Mouse (Mus musculus): ENCODE measurements around the gene Piwil1.

Piwil1 gene

GRCm38 (mm10) chr5:128702224-128702623, at the start of gene Piwil1:
TSS of gene Piwil1 (plus strand) at chr5:128702524.
- ChIA-PET CTCF (interaction anchor here in 1 of 4 experiments (1.1 kb wide), 1 partner anchor 10 kb away, joined by 3 read pairs; no protein-coding TSS in a partner anchor), POLR2A (no interaction called here)

- POLR2A ChIA-PET: interaction anchor here in 2 of 4 experiments (0.8 to 1.0 kb wide), 2 partner anchors 9 to 11 kb away, joined by 3 read pairs; no protein-coding TSS in a partner anchor
- CTCF ChIA-PET: interaction anchor here in 3 of 4 experiments (0.6 to 0.9 kb wide), 3 partner anchors 31 to 955 kb away, joined by 3 to 4 read pairs (median 3); no protein-coding TSS in a partner anchor
Observed at GRCm38 (mm10) chr5:128656496-128657135, 45.7 kb upstream of the Piwil1 start.

GRCm38 (mm10) chr5:128660101-128660500, 42.2 kb upstream of the Piwil1 start:
- CTCF ChIA-PET: interaction anchor here in 1 of 4 experiments (0.6 kb wide), 1 partner anchor 60 kb away, joined by 3 read pairs; no protein-coding TSS in a partner anchor
- POLR2A ChIA-PET: interaction anchor here in 1 of 4 experiments (0.7 kb wide), 1 partner anchor 12 kb away, joined by 3 read pairs; no protein-coding TSS in a partner anchor

GRCm38 (mm10) chr5:128662881-128663280, 39.4 kb upstream of the Piwil1 start:
- POLR2A ChIA-PET: no interaction called here
- CTCF ChIA-PET: interaction anchor here in 3 of 4 experiments (0.5 to 1.0 kb wide), 5 partner anchors 18 to 516 kb away, joined by 3 to 9 read pairs (median 4); no protein-coding TSS in a partner anchor

GRCm38 (mm10) chr5:128663976-128664375, 38.3 kb upstream of the Piwil1 start:
- ChIA-PET POLR2A (interaction anchor here in 2 of 4 experiments (0.7 to 1.0 kb wide), 2 partner anchors 140 to 1082 kb away, joined by 3 read pairs; no protein-coding TSS in a partner anchor), CTCF (interaction anchor here in 2 of 4 experiments (0.7 to 1.2 kb wide), 6 partner anchors 26 to 148 kb away, joined by 3 to 7 read pairs (median 4); no protein-coding TSS in a partner anchor)

- POLR2A ChIA-PET: no interaction called here
- CTCF ChIA-PET: no interaction called here
Observed at GRCm38 (mm10) chr5:128665045-128665444, 37.3 kb upstream of the Piwil1 start.

GRCm38 (mm10) chr5:128667303-128667702, 35.0 kb upstream of the Piwil1 start:
- CTCF ChIA-PET: interaction anchor here in 3 of 4 experiments (0.9 to 1.2 kb wide), 4 partner anchors 14 to 152 kb away, joined by 3 to 5 read pairs (median 4); no protein-coding TSS in a partner anchor
- POLR2A ChIA-PET: interaction anchor here in 1 of 4 experiments (1.3 kb wide), 2 partner anchors 11 to 14 kb away, joined by 3 read pairs; no protein-coding TSS in a partner anchor

GRCm38 (mm10) chr5:128674124-128674523, 28.2 kb upstream of the Piwil1 start:
- ChIA-PET CTCF (interaction anchor here in 2 of 4 experiments (0.6 kb wide), 2 partner anchors 87 to 161 kb away, joined by 3 to 6 read pairs; no protein-coding TSS in a partner anchor), POLR2A (no interaction called here)

- POLR2A ChIA-PET: no interaction called here
- CTCF ChIA-PET: interaction anchor here in 3 of 4 experiments (0.7 to 1.3 kb wide), 5 partner anchors 17 to 162 kb away, joined by 3 to 4 read pairs (median 3); no protein-coding TSS in a partner anchor
Observed at GRCm38 (mm10) chr5:128677373-128677772, 25.0 kb upstream of the Piwil1 start.

GRCm38 (mm10) chr5:128677861-128678260, 24.5 kb upstream of the Piwil1 start:
- CTCF ChIA-PET: interaction anchor here in 2 of 4 experiments (0.8 to 1.0 kb wide), 3 partner anchors 16 to 26 kb away, joined by 3 to 4 read pairs (median 3); no protein-coding TSS in a partner anchor
- POLR2A ChIA-PET: no interaction called here

GRCm38 (mm10) chr5:128681456-128681855, 20.9 kb upstream of the Piwil1 start:
- ChIA-PET CTCF (interaction anchor here (0.5 to 2.2 kb wide), 36 partner anchors 9 to 1269 kb away, joined by 3 to 11 read pairs (median 4); partner anchors contain the start of genes Fzd10 (in 1 of the 4) and Rimbp2 (in 1 of the 4)), POLR2A (no interaction called here)

GRCm38 (mm10) chr5:128684192-128684591, 18.1 kb upstream of the Piwil1 start:
- CTCF ChIA-PET: interaction anchor here in 1 of 4 experiments (1.4 kb wide), 1 partner anchor 10 kb away, joined by 4 read pairs; no protein-coding TSS in a partner anchor
- POLR2A ChIA-PET: interaction anchor here in 1 of 4 experiments (0.6 kb wide), 1 partner anchor 287 kb away, joined by 3 read pairs; no protein-coding TSS in a partner anchor

GRCm38 (mm10) chr5:128684621-128685020, 17.7 kb upstream of the Piwil1 start:
- ChIA-PET CTCF (interaction anchor here in 2 of 4 experiments (1.1 to 1.9 kb wide), 7 partner anchors 10 to 169 kb away, joined by 3 to 4 read pairs (median 3); no protein-coding TSS in a partner anchor), POLR2A (no interaction called here)

- CTCF ChIA-PET: interaction anchor here in 3 of 4 experiments (0.5 to 2.1 kb wide), 15 partner anchors 13 to 1439 kb away, joined by 3 to 10 read pairs (median 4); partner anchors contain the start of gene Rimbp2 (in 1 of the 3)
- POLR2A ChIA-PET: interaction anchor here in 2 of 4 experiments (0.7 to 1.1 kb wide), 3 partner anchors 13 to 1711 kb away, joined by 3 to 7 read pairs (median 5); no protein-coding TSS in a partner anchor
Observed at GRCm38 (mm10) chr5:128687139-128687538, 15.2 kb upstream of the Piwil1 start.

- ChIA-PET CTCF (interaction anchor here (0.6 to 3.3 kb wide), 27 partner anchors 9 to 971 kb away, joined by 3 to 22 read pairs (median 4); no protein-coding TSS in a partner anchor), POLR2A (interaction anchor here in 1 of 4 experiments (0.6 kb wide), 1 partner anchor 263 kb away, joined by 4 read pairs; no protein-coding TSS in a partner anchor)
Observed at GRCm38 (mm10) chr5:128694107-128694506, 8.2 kb upstream of the Piwil1 start.

GRCm38 (mm10) chr5:128694611-128695325, 7.6 kb upstream of the Piwil1 start:
- ChIA-PET CTCF (interaction anchor here (0.6 to 3.3 kb wide), 30 partner anchors 9 to 972 kb away, joined by 3 to 22 read pairs (median 4); no protein-coding TSS in a partner anchor), POLR2A (interaction anchor here in 1 of 4 experiments (0.6 kb wide), 1 partner anchor 264 kb away, joined by 4 read pairs; no protein-coding TSS in a partner anchor)

GRCm38 (mm10) chr5:128696824-128697223, 5.5 kb upstream of the Piwil1 start:
- POLR2A ChIA-PET: interaction anchor here in 1 of 4 experiments (0.9 kb wide), 1 partner anchor 34 kb away, joined by 3 read pairs; no protein-coding TSS in a partner anchor
- CTCF ChIA-PET: interaction anchor here in 3 of 4 experiments (0.6 to 2.8 kb wide), 7 partner anchors 15 to 261 kb away, joined by 3 to 9 read pairs (median 3); no protein-coding TSS in a partner anchor

- CTCF ChIA-PET: interaction anchor here in 3 of 4 experiments (0.5 to 0.7 kb wide), 6 partner anchors 11 to 195 kb away, joined by 3 to 10 read pairs (median 3); no protein-coding TSS in a partner anchor
- POLR2A ChIA-PET: no interaction called here
Observed at GRCm38 (mm10) chr5:128700716-128701115, 1.6 kb upstream of the Piwil1 start.
